Mouse (Mus musculus) bone marrow macrophage, adult 2 months (primary cell): ENCODE results near the gene Gm20388. TPM values are rescaled to one million over a fixed set of nuclear protein-coding genes. Genes with fewer than 3 reads are reported as not detected.

Experiments used
- H3K27ac ChIP-seq: 2 replicates; pipeline ENCODE4 v1.5.1; 2012; ENCODE audit warnings: low read depth, low read length; ENCODE audit not compliant: insufficient read depth
- H3K4me1 ChIP-seq: 2 replicates; pipeline ENCODE4 v1.6.1; 2012; ENCODE audit warnings: low read length; ENCODE audit not compliant: control insufficient read depth, insufficient read depth
- H3K4me3 ChIP-seq: 2 replicates; pipeline ENCODE4 v1.5.1; 2012; ENCODE audit warnings: mild to moderate bottlenecking, low read length, moderate library complexity; ENCODE audit not compliant: insufficient read depth
- CTCF ChIP-seq: IDR thresholded peaks from 2 replicates; pipeline ENCODE4 v1.5.1; 2012; ENCODE audit warnings: low read depth, mild to moderate bottlenecking, low read length, moderate library complexity
- POLR2A ChIP-seq: IDR thresholded peaks from 2 replicates; pipeline ENCODE4 v1.6.1; 2012; ENCODE audit warnings: mild to moderate bottlenecking, low read depth, low read length, borderline replicate concordance
- polyA plus RNA-seq: library from polyadenylated mRNA; stranded (reverse); fragments of >200 nt; gene quantifications from 2 replicates; pipeline ENCODE4 v1.2.4, GENCODE M21; 2012; ENCODE audit not compliant: missing spikeins, insufficient read depth, insufficient read length

Gm20388 gene
- polyA plus RNA-seq, 1 experiment = 32.7 TPM

DNA sequence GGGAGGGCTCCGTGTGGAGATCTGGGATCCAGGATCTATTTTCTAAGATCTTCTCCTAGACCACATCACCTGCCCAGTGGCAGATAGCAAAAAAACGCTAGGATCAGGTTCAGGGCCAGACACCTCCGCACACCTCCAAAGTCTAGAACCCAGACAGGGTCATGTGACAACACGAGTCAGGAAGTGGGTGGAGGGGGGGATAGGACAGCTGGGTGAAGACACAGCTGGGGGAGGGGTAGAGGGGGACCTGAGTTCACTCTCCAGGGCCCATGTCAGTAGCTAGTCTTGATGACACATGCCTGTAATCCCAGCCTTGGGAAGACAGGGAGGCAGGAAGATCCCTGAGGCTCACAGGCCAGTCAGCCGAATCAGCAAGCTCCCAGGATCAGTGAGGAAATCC, 1114.8 kb downstream of the Gm20388 start:
- no peaks in the 10 kb centered on the region for H3K4me1 ChIP-seq
- no peak for TF ChIP-seq POLR2A
- no peak for TF ChIP-seq CTCF
- H3K27ac ChIP-seq = no peak overlapping the region

DNA sequence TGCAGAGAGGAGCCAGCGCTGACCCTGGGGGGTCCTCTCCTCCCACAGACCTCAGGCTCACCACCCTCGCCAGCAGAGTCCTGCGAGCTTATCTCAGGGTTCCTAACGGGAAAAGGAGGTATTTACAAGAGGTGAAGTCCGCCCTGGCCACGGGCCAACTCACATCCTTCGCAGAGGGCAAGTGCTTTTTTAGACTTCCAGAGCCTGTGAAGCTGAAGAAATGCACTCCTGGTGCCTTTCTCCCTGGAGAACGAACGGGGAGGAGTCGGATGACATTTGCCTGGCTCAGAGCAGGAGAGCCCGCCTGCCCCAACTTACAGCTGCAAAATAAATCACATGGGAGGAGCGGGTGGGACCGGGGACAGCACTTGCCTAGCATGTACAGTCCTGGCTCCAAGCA, 1117.1 kb downstream of the Gm20388 start:
- Histone ChIP-seq H3K4me1 (no peaks in the 10 kb centered on the region), H3K27ac (no peak overlapping the region), H3K4me3 (no peak overlapping the region)
- no peak for TF ChIP-seq CTCF
- no peak for TF ChIP-seq POLR2A

More for the DNA sequence above, 1114.8 kb downstream of the Gm20388 start:
- no peak overlapping the region for H3K4me3 ChIP-seq

DNA sequence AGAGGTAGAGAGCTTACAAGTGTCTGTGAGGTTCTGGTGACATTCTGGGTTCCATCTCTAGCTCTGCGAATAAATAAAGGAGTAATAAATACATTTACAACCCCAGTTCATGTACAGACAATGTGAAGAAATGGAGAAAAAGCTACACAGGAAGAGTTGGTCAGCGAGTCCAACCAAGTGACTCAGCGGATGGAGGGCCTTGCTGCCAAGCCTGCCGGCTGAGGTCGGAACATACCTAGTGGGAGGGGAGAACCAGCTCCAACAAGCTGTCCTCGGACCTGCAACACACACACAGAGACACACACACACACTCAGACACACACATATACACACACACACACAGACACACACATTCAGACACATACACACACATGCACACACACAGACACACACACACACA, 1118.4 kb downstream of the Gm20388 start:
- Histone ChIP-seq H3K4me3 (no peak overlapping the region), H3K4me1 (no peaks in the 10 kb centered on the region)
- TF ChIP-seq POLR2A (no peak), CTCF (no peak)

DNA sequence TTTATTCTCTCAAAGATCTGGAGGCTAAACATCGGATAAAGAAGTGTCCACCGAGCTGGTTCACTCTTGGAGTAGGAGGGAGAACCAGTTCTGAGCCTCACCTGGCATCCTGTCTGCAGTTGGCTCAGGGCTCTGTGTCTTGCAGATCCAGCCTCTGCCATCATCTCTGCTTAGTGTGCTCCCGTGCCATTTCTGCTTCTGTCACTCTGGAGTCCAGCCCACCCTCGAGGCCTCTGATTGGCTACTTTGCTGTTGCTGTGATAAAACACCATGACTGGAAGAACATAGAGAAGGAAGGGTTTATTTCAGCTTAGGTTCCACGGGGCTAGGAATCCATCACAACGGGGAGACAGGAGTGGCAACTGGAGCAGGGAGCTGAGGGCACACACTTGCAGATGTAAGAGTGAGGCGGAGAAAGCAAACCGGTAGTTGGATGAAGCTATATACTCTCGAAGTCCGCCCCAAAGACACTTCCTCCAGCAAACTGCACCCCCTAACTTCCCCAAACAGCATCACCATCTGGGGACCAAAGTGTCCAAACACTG, 1119.9 kb downstream of the Gm20388 start:
- no peak for TF ChIP-seq POLR2A
- no peak for TF ChIP-seq CTCF
- no peaks in the 10 kb centered on the region for H3K4me1 ChIP-seq
- H3K4me3 ChIP-seq = no peak overlapping the region
- H3K27ac ChIP-seq = no peak overlapping the region

More for the DNA sequence above, 1118.4 kb downstream of the Gm20388 start:
- no peak overlapping the region for H3K27ac ChIP-seq

- Histone ChIP-seq H3K4me3 (no peak overlapping the region), H3K4me1 (no peaks in the 10 kb centered on the region), H3K27ac (no peak overlapping the region)
- no peak for TF ChIP-seq CTCF
These were observed 1122.8 kb downstream of the Gm20388 start for GRCm38 (mm10) chr8:121033299-121034013.

DNA sequence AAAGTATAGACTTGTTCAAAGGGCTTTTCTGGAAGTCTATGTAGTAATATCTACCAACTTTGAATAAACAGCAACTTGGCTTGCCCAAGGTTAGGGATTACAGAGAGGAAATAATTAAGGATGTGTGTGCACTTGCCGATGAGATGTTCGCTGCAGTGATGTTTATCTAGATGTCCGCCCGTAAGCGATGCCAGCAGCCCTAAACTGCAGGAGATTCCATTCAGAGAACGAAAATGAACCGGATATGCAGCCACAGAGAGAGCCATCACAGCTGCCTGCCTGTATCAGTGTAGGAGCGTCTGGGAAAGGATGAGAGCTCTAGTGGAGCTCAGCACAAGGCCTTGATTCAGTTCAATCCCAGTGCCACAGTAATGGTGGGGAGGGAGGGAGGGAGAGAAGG, 1125.0 kb downstream of the Gm20388 start:
- TF ChIP-seq CTCF = no peak
- no peak for TF ChIP-seq POLR2A
- Histone ChIP-seq H3K27ac (no peak overlapping the region), H3K4me3 (no peak overlapping the region), H3K4me1 (no peaks in the 10 kb centered on the region)

- H3K4me1 ChIP-seq = no peaks in the 10 kb centered on the region
- TF ChIP-seq CTCF = no peak
- no peak for TF ChIP-seq POLR2A
- H3K27ac ChIP-seq = no peak overlapping the region
- H3K4me3 ChIP-seq = no peak overlapping the region
These were observed 1133.2 kb downstream of the Gm20388 start for GRCm38 (mm10) chr8:121043719-121044440.

DNA sequence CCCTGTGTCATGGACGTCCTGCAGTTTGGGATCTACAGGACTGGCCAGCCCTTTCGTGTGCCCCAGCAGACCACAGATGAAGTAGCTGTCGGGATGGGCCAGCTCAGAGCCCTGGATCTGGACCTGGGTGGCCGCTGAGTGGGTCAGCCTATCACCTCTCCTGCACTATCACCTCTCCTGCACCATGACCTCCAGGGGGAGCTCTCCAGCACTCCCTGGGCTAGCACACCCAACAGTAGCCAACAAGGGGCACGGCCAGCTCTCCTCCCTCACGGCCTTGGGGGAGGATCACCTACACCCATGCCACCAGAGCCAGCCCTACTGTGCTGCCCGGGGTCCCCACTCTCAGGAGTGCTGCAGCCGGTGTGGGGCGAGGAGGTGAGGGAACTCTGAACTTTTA, 1136.8 kb downstream of the Gm20388 start:
- TF ChIP-seq POLR2A (no peak), CTCF (no peak)
- Histone ChIP-seq H3K27ac (no peak overlapping the region), H3K4me3 (no peak overlapping the region), H3K4me1 (no peaks in the 10 kb centered on the region)

GRCm38 (mm10) chr8:121058081-121058480, 1147.4 kb downstream of the Gm20388 start:
- peaks cover 2% of the 10 kb centered on the region; the same call in 1 of the 2 replicates for H3K4me1 ChIP-seq
- H3K4me3 ChIP-seq = no peak overlapping the region
- no peak overlapping the region for H3K27ac ChIP-seq
- TF ChIP-seq CTCF (no peak), POLR2A (no peak)

GRCm38 (mm10) chr8:121059098-121059497, 1148.5 kb downstream of the Gm20388 start:
- H3K4me1 ChIP-seq = no peaks in the 10 kb centered on the region
- H3K4me3 ChIP-seq = no peak overlapping the region
- TF ChIP-seq POLR2A = no peak
- no peak for TF ChIP-seq CTCF
- no peak overlapping the region for H3K27ac ChIP-seq
